Mouse (Mus musculus) liver, embryonic 14.5 days (tissue): ENCODE results near the gene Ptprn2. TPM values are rescaled to one million over a fixed set of nuclear protein-coding genes. Genes with fewer than 3 reads are reported as not detected.

Experiments
- ATAC-seq: fragments of 200-750 bp; cut with Nextera tagmentation; 2 replicates; pipeline ENCODE4 v1.8.0; 2017; ENCODE audit warnings: moderate number of reproducible peaks, mild to moderate bottlenecking, moderate library complexity; ENCODE audit not compliant: insufficient read depth
- DNase-seq, 3 experiments: peaks; one replicate each; pipeline ENCODE4 v3.0.0-alpha.2; 2012 to 2013; ENCODE audit warnings: low read depth in 3 of 3, low spot score in 3 of 3
- H3K27ac ChIP-seq: fragments of 300-500 bp; sonication (generic); 2 replicates; pipeline ENCODE4 v1.5.1; 2014; ENCODE audit warnings: moderate library complexity, mild to moderate bottlenecking, control low read depth, inconsistent platforms
- H3K27me3 ChIP-seq: fragments of 300-500 bp; sonication (generic); 2 replicates; pipeline ENCODE4 v1.6.1; 2014; ENCODE audit warnings: mild to moderate bottlenecking, low read length, moderate library complexity; ENCODE audit not compliant: control insufficient read depth, insufficient read depth
- H3K36me3 ChIP-seq: fragments of 300-500 bp; sonication (generic); replicated peaks from 2 replicates; pipeline ENCODE4 v1.6.1; 2014; ENCODE audit warnings: low read depth; ENCODE audit not compliant: control insufficient read depth, insufficient read depth
- H3K4me1 ChIP-seq, 2 experiments: fragments of 200-500 bp in 1 of 2; fragments of 300-500 bp in 1 of 2; sonication (generic) in 1 of 2; replicated peaks; 2 replicates each; pipeline ENCODE4 v1.6.1; 2012 to 2014; ENCODE audit warnings: antibody characterized with exemption in 1 of 2, inconsistent platforms in 1 of 2, low read length in 1 of 2; ENCODE audit not compliant: control insufficient read depth in 2 of 2, insufficient read depth in 2 of 2
- H3K4me2 ChIP-seq: fragments of 300-500 bp; sonication (generic); 2 replicates; pipeline ENCODE4 v1.6.1; 2014; ENCODE audit warnings: low read depth, mild to moderate bottlenecking, control low read depth, moderate library complexity
- H3K4me3 ChIP-seq, 2 experiments: fragments of 200-500 bp in 1 of 2; fragments of 300-500 bp in 1 of 2; sonication (generic) in 1 of 2; 2 replicates each; pipeline ENCODE4 v1.5.1; 2012 to 2014; ENCODE audit warnings: low read depth in 2 of 2, low read length in 2 of 2, mild to moderate bottlenecking in 2 of 2, control low read depth in 1 of 2, inconsistent platforms in 1 of 2, moderate library complexity in 1 of 2; ENCODE audit not compliant: insufficient read depth in 1 of 2
- H3K9ac ChIP-seq: fragments of 300-500 bp; sonication (generic); replicated peaks from 2 replicates; pipeline ENCODE4 v1.6.1; 2014; ENCODE audit warnings: mild to moderate bottlenecking, control low read depth, moderate library complexity
- H3K9me3 ChIP-seq: fragments of 300-500 bp; sonication (generic); 2 replicates; pipeline ENCODE4 v1.6.1; 2016; ENCODE audit warnings: low read length, mixed read lengths; ENCODE audit not compliant: control insufficient read depth
- CTCF ChIP-seq: IDR thresholded peaks from 2 replicates; pipeline ENCODE4 v1.5.1; 2016; ENCODE audit warnings: antibody characterized with exemption, low read depth, control low read depth
- EP300 ChIP-seq: IDR thresholded peaks from 2 replicates; pipeline ENCODE4 v1.6.1; 2016; ENCODE audit warnings: antibody characterized with exemption, low read depth
- WGBS: fragments of 180-500 bp; shearing (Covaris S2); extraction: QIAGEN DNeasy Blood & Tissue Kit; methylation state at CpG from one replicate; pipeline ENCODE4 v1.1.7; 2014; ENCODE audit not compliant: insufficient replicate concordance; 5-methylcytosine and 5-hydroxymethylcytosine counted together
- polyA plus RNA-seq, 2 experiments: library from polyadenylated mRNA; depleted of rRNA in 1 of 2; stranded (reverse) in 1 of 2; unstranded in 1 of 2; fragments of >200 nt; fragmentation: Nextera tagmentation in 1 of 2; extraction: Ambion mirVana in 1 of 2; gene quantifications; 2 replicates each; pipeline versions ENCODE4 v1.2.1 to v1.2.3; 2012 to 2014

Gene Ptprn2
- polyA plus RNA-seq, 2 experiments = 0.04 TPM; not detected in 1

GRCm38 (mm10) chr12:117166266-117166665, 680.7 kb downstream of the Ptprn2 start:
- no peak overlapping the region for H3K4me2 ChIP-seq
- no peak overlapping the region for H3K27ac ChIP-seq
- H3K4me1 ChIP-seq = no peaks in the 10 kb centered on the region
- H3K4me3 ChIP-seq = no peak overlapping the region
- no peaks in the 10 kb centered on the region for H3K36me3 ChIP-seq
- no peak overlapping the region for H3K9ac ChIP-seq
- TF ChIP-seq CTCF = no peak
- no peak for TF ChIP-seq EP300
- 66% methylated on average over 5 of the region's 5 CpGs for WGBS
- H3K9me3 ChIP-seq = no peaks in the 10 kb centered on the region
- no peak for DNase-seq
- ATAC-seq = no peak
- H3K27me3 ChIP-seq = peaks cover 5% of the 10 kb centered on the region

GRCm38 (mm10) chr12:117169670-117170069, 684.1 kb downstream of the Ptprn2 start:
- no peak for TF ChIP-seq EP300
- no peak for TF ChIP-seq CTCF
- H3K27me3 ChIP-seq = no peaks in the 10 kb centered on the region
- no peaks in the 10 kb centered on the region for H3K36me3 ChIP-seq
- H3K9ac ChIP-seq = no peak overlapping the region
- H3K9me3 ChIP-seq = no peaks in the 10 kb centered on the region
- 15% methylated on average over 5 of the region's 5 CpGs for WGBS
- H3K4me1 ChIP-seq = no peaks in the 10 kb centered on the region
- ATAC-seq = no peak
- H3K27ac ChIP-seq = no peak overlapping the region
- no peak for DNase-seq
- no peak overlapping the region for H3K4me2 ChIP-seq
- no peak overlapping the region for H3K4me3 ChIP-seq

- TF ChIP-seq EP300 = no peak
- no peak for TF ChIP-seq CTCF
- H3K4me3 ChIP-seq = no peak overlapping the region
- no peak overlapping the region for H3K4me2 ChIP-seq
- no peak overlapping the region for H3K27ac ChIP-seq
- H3K4me1 ChIP-seq = no peaks in the 10 kb centered on the region
- no peaks in the 10 kb centered on the region for H3K36me3 ChIP-seq
- no peaks in the 10 kb centered on the region for H3K9me3 ChIP-seq
- ATAC-seq = no peak
- no peaks in the 10 kb centered on the region for H3K27me3 ChIP-seq
- WGBS = 37% methylated on average over 2 of the region's 2 CpGs
- no peak for DNase-seq
- H3K9ac ChIP-seq = no peak overlapping the region
These were observed 687.0 kb downstream of the Ptprn2 start for GRCm38 (mm10) chr12:117172529-117172884.

GRCm38 (mm10) chr12:117172885-117173529, 687.5 kb downstream of the Ptprn2 start:
- no peak overlapping the region for H3K4me2 ChIP-seq
- no peaks in the 10 kb centered on the region for H3K27me3 ChIP-seq
- H3K27ac ChIP-seq = no peak overlapping the region
- H3K36me3 ChIP-seq = no peaks in the 10 kb centered on the region
- DNase-seq (no peak), ATAC-seq (no peak)
- H3K4me3 ChIP-seq = no peak overlapping the region
- WGBS = 21% methylated on average over 11 of the region's 11 CpGs
- no peak overlapping the region for H3K9ac ChIP-seq
- TF ChIP-seq CTCF (no peak), EP300 (no peak)
- H3K4me1 ChIP-seq = no peaks in the 10 kb centered on the region
- no peaks in the 10 kb centered on the region for H3K9me3 ChIP-seq

- H3K36me3 ChIP-seq = no peaks in the 10 kb centered on the region
- H3K27ac ChIP-seq = no peak overlapping the region
- DNase-seq (no peak), ATAC-seq (no peak)
- H3K4me1 ChIP-seq = no peaks in the 10 kb centered on the region
- H3K27me3 ChIP-seq = no peaks in the 10 kb centered on the region
- 24% methylated on average over 3 of the region's 3 CpGs for WGBS
- H3K4me3 ChIP-seq = no peak overlapping the region
- no peaks in the 10 kb centered on the region for H3K9me3 ChIP-seq
- H3K4me2 ChIP-seq = no peak overlapping the region
- TF ChIP-seq CTCF (no peak), EP300 (no peak)
- no peak overlapping the region for H3K9ac ChIP-seq
These were observed 688.7 kb downstream of the Ptprn2 start for GRCm38 (mm10) chr12:117174189-117174588.
